Mouse (Mus musculus): ENCODE measurements around the gene Lamtor4.

Gene Lamtor4

GRCm38 (mm10) chr5:138294158-138294557 is 38.9 kb downstream of the Lamtor4 start:
- no peak for DNase-seq (ENCODE audit: low read depth, low spot score)

GRCm38 (mm10) chr5:138299613-138300012 is 44.3 kb downstream of the Lamtor4 start:
- DNase-seq (ENCODE audit: low read depth, low spot score): no peak
